Mouse (Mus musculus) cerebellum, adult 9-11 months (tissue): ENCODE measurements around the gene Itpk1.

Source experiments
- DNase-seq: peaks from one replicate; pipeline ENCODE4 v3.0.0; 2022

The Itpk1 gene

DNA sequence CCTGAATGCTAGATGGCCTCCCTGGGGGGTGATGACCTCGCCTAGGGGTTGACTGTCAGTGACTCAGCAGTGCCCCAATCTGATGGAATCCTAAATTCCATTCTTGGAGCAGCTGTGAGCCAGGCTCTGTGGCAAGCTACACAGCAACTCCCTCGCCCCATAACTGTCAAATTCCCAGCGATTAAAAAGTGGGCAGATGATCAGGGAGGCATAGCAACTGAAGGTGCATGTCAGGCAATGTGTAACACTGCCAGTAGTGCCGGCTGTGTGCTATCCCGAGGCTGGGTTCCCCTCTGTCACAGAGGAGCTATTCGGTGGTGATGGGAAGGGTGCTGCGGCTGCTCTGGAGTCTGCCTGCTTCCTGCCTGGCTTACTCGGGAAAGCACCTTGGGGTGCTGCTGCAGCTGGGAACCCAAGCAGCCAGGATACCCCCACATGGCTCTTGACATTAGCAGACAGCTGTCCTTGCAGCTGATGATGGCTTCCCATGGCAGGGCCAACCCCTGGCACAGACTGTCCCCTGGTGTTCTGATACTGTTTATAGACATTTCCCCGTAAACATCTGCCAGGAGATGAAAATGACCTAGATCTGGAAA lies 118.3 kb downstream of the Itpk1 start:
- no peak for DNase-seq

DNA sequence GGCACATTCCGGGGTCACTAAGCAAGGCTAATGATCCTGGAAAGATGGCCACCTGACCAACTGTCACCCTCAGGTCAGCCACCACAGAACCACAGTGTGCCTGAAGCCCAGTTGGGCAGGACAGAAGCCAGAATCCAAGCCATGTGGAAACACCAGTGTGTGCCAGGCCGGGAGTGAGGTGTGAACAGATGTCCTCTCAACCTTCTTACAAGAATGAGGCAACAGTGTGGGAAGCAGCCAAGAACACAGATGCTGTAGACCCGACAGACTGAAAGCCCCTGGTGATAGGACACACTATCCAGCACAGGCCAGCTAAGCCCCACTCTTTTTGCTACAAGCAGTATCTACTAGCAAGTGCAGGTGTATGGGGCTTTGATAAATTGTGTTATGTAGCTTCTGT lies 119.3 kb downstream of the Itpk1 start:
- DNase-seq, result peak; percentile 81

DNA sequence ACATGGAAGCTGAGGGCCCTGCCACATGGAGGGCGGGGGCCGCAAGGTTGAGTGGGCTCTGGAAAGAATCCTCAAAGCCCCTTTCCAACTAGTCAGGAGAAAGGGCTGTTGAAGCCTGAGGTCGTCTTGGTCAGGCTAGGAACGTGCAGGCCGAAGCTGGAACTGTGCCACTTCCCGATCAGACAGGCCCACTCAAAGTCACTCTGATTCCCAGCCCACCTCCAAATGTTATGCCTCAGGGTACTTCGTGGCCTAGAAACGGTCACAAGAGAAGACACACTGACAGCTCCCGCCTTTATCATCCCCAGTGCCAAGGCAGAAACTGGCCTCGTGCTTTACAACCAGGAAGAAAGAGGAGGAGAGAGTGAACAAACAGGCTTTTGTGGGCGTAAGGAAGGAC lies 122.3 kb downstream of the Itpk1 start:
- no peak for DNase-seq

DNA sequence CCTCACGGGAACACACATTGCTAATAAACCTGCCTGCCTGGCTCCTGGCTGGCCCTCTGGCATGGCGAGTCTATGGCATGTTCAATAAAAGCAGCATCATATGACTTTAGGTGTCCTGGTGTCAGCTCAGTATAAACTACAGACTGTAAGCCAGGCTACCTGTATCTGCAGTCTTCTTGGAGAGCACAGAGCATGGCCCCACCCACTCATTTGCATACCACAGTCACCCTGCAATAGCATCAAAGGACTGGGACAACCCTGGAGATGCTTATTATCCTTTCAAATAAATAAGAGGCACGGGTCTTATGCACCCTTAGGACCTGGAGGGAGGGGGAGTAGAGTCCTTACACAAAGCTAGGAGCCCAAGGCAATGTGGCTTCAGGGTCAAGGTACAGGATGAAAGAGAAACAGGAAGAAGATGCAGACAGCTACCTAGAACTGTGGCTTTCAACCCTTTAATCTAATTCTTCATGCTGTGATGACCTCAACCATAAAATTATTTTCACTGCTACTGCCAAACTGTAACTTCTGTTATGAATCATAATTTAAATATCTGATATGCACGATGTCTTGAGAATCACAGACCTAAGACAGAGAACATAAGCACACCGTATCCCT lies 123.0 kb downstream of the Itpk1 start:
- no peak for DNase-seq

DNA sequence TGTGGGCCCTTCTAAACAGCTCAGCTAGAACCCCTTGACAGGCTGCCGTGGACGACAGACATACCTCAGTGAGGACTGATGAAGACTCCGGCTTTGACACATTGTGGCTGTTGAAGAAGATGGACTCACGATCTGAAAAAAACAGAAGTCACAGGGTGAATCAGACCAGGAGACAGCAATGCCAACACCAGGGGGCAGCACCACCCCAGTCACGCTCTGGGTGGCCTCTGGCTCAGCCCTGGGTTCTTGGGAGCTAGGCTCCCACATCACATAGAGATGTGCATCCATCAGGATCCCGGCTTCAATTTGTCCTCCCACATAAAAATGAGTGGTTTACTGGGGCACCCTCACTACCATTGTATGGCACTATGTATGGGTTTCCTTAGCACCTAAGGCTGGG lies 125.7 kb downstream of the Itpk1 start:
- DNase-seq, result peak; percentile 81

DNA sequence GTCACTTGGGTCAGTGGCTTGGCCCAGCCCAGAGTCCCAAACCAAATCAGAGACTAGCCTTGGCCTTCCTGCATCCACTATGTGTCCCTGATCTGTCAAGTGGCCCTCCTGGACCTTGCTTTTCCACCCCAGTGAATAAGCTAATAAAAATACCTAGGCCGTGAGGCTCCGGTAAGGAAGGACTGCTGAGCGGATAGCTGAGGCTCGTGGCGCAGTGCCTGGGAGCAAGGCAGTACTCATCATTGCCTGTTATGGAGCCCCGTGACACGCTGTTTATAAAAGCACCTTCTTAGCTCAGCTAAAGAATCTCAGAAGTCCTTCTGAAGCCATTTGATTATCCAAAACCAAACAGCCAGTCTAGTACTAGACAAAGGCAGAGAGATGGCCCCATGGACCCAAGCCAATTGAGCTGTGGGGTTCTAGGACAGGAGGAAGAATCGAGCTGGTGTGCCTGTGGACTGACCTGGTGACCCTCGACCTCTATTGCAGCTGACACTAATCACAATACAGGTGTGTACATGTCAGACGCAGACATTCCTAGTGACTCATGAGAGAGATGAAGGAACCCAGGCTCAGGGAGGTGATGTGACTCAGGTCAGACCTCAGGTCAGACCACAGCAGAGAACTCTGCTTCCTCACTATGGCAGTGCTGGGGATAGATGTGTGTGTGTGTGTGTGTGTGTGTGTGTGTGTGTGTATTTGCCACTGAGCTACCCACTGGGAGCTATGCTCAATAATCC lies 127.9 kb downstream of the Itpk1 start:
- DNase-seq, result no peak

DNA sequence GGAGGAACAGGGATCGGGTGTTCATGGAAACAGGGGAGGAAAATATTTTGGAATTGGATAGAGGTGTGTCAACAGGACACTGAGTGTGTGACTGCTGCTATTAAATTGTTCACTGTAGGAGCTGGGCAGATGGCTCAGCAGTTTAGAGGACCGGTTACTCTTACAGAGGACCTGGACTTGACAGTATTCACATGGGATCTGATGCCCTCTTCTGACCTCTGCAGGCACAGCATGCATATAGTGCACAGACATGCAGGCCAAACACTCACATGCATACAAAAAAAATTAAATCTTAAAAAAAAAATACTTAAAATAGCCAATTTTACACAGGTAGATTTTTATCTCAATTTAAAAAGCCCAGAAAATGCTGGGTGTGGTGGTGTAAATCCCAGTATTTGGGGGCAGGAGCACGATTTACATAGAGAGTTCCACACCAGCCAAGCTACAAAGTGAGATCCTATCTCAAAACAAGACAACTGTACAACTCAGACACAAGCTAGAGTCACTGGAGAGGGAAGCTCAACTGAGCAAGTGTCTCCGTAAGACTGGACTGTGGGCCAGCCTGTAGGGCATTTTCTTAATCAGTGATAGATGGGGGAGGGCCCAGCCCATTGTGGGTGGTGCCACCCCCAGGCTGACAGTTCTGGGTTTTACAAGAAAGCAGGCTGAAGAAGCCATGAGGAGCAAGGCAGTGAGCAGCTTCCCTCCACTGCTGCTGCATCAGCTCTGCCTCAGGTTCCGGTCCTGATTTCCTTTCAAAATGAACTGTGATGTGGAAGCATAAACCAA lies 129.0 kb downstream of the Itpk1 start:
- DNase-seq, result peak; percentile 49

DNA sequence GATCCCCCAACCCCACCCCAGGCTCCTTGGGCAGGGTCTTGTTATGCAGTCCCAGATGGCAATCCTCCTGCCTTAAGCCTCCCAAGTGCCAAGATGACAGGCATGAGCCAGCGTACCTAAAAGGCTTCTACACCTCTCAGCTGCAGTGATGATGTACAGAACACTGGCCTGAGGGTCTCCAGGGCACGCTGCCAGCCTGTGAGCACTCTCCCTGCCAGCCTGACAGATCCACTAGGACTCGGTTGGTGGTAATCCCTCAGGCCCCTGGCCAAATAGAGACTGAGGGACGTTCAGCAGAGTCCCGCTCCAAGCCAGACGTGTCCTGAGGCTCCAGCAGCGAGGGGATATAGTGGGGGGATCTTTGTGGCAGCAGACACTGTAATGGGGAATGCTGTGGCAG lies 131.7 kb downstream of the Itpk1 start:
- DNase-seq, result no peak

DNA sequence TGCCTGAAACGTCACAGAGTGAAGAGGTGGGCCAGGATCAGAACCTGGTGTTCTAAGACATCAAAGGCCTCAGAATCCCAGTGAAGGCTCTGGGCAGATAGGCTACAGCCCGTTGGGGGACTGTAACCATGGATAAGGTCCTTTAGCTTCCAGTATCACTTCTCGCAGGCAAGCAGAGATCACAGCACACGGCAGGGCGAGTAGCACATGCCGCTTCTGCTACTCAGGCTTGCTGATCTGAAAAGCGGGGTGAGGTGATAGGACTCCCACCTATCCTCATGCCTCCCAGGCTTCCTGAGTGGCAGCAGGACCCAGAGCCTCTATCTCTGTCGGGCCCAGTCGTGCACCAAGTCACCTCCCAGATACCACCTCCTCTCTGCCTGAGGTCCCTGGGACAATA lies 133.1 kb downstream of the Itpk1 start:
- no peak for DNase-seq

DNA sequence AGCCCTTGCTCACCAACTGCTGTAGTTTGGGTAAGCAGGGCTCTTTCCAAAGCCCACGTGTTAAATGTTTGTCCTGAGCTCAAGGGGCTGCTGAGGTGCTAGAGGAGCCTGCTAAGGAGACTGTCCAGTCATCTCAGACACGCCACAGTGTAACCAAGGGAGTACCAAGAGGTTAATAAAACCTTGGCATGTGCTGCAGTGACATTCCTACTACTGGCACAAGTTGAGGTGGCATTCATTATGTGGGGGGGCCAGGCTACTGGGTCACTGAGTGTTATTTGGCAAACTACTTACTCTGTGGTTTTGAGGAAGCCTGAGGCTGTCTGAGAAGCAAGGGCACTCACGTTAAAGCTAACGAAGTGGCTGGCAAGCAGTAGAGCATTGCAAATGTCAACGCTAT lies 134.0 kb downstream of the Itpk1 start:
- DNase-seq, result no peak

DNA sequence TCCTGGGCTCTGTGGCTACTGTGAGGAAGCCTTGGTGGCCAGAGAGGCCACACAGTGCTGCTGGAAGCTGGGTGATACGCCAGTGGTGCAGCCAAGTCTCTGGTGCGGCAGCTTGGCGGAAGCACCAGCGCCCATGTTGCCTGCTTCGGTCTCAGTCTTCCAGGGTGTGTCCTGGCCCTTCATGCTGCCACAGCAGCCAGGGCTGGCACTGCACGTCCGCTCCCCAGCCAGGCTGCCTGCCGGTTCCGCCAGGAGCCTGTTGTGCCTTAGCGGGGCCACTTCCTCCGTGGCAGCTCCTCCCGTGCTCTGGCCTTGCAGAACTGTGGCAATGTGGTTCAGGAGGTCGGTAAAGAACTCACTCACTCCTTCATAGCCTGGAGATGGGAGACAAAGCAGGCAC lies 134.6 kb downstream of the Itpk1 start:
- peak; percentile 73 for DNase-seq

DNA sequence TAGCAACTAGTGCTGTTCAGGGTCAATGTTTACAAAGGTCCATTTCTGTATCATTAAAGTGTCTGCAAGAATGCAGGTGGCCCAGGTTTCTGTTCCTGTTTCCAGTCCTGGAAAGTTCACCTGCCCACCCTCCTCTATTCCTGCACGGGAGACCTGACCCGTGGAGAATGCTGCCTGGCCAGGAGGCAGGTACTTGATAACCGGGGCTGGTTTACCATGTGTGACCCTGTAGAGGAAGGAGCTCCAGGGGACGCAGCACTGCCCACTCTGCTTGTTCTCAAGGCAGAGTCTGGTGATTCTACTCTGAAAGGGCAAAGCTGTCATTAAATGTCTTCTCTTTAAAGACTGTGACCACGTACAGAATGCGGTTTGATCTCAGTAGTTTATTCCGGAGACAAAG lies 136.5 kb downstream of the Itpk1 start:
- peak; percentile 10 for DNase-seq

DNA sequence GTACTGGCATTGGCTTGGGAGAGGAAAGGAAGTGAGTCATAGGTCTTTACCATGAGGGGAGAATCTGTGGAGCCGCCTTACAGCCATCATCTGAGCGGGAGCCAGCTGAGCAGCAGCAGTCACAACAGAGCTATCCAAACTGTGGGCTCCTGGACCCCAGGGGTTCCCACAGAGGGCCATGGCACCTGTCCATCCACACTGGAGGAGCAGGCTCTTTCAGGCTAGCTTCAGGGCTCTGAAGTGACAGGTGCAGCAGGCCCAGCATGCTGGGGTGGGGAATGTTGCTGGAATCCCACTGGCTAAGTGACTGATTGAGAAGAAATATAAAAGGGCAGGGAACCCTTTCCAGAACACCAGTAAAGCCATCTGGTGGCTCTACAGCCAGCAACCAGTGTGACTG lies 137.8 kb downstream of the Itpk1 start:
- peak; percentile 36 for DNase-seq

DNA sequence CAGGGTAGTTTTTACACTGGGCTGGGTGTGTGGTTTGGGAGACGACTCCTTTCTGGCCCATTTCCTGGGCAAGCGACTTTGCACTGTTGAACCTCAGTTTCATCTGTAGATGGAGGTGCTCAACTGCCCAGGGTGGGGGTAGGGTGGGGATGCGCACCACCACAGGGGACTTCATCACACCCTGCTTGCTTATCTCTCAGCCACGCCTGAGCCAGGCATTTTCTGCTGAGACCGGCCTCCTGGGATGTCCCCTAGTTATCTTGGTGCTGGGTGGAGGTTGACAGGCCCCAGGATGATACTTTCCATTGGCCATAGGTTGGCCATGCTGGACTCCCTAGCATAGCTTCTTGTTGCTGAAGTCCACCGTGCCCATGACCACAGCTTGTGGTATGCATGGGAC lies 139.6 kb downstream of the Itpk1 start:
- peak; percentile 6 for DNase-seq

DNA sequence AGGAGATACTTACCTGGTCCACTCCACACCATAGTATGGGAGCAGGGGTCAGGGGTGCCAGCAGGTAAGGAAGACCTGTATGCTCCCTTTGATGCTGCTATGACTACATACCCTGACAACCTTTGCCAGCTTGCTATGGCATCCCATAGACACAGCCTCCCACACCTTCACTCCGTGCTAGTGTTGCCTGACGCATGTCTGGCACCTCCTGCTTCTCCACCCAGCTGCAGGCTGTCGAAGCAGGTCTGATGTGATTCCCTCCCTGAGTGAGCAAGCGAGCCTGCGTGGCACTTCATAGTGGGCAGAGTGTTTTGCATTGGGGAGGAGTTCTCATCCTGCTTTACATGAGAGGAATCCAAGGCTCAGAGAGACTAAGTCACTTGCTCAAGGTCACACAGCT lies 147.4 kb downstream of the Itpk1 start:
- DNase-seq, result peak; percentile 12

DNA sequence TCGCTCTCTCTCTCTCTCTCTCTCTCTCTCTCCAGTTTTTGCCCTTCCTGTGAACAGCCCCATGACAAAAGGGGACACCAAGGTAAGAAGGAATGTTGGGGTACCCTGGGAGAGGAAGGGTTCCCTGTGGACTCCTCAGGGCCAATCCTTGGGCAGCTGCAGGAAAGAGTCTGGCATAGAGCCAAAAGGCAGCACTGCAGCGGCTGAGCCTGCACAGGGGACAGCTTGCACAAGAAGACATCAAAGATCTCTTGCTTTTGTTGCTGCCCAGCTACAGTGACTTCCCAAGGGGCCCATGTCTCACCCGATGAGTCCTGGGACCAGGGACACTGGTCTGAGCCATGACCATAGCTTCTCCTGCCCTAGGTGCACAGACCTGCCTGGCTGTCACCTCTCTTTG lies 148.9 kb downstream of the Itpk1 start:
- peak; percentile 62 for DNase-seq

DNA sequence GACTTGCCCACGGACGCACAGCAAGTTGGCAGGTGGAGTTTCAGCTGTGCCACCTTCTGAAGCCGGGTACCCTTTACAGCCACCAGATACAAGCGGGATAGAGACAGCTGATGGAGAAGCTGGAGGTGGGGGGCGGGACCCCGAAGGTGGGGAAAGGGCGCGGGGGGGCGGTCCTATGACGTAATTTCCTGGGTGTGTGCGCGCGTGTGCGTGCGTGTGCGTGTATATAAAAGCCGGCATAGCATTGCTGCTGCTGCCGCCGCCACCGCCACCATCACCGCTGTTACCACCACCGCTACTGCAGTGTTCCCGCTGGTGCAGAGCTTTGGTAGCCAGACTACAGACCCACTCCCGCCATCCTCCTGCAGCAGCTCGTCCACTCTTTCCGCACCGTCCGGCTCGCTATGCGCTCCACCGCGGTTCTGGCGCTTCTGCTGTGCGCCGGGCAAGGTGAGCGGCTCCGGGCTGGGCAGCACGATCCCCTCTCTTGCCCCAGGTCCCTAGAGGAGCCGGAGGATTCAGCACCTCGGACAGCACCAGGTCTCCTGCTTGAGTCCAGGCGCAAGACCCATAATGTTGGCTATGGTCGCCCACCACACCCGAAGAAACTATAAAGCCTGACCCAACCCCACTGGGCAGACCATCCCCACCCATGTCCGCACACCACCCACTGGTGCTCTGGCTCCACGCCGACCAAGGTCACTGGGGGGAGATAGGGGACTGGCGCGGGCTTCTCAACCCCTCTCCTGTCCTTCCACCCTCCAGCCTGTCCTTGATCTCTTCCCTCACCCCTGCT lies 149.8 kb downstream of the Itpk1 start, which contains the start of gene Chga:
Gene Chga (plus strand): TSS at position 249 of the 796 bp plus-strand sequence.
- peak; percentile 88 for DNase-seq

DNA sequence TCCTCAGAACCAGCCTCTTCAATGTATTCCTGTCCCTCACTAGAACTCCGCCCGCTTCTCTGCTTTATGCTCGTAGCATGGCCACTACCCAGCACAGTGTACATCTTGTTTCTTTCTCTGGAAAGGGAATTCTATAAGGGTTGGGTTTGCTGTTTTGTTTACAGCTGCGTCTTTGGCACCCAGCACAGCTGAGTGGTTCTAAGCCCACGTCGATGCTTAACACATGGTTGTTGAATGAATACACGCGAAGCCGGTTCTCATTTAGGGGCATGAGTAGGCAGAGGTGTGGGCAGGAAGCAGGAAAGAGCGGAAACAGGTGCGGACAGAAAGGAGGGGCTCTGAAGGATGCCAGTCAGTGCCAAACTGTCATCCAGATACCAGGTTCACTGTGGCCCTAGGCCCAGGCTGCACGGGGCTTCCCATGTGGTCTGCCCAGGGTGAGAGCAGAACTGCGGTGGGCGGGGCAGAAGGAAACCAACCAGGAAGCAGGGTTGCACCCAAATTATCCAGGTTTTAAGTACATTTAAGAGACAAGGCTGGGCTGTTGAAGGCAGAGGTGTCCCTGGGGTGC lies 150.9 kb downstream of the Itpk1 start:
- peak; percentile 50 for DNase-seq

DNA sequence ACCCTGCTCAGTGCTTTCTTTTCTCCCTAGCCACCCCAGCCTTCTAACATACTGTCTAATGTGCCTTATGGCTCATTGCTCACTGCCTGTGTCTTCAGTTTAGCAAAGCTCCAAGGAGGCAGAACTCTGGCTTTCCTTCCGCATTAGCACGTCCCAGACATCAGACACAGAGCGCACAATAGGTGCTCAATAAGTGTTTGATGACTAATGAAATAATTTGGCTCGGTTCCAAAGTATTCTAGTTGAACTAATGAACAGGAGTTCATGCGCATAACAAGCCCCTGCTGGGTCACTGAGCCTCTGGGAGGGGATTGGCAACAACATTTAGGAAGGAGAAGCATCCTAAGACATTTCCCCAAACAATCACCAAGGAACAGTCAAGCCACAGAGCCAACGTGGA lies 152.7 kb downstream of the Itpk1 start:
- peak; percentile 7 for DNase-seq

DNA sequence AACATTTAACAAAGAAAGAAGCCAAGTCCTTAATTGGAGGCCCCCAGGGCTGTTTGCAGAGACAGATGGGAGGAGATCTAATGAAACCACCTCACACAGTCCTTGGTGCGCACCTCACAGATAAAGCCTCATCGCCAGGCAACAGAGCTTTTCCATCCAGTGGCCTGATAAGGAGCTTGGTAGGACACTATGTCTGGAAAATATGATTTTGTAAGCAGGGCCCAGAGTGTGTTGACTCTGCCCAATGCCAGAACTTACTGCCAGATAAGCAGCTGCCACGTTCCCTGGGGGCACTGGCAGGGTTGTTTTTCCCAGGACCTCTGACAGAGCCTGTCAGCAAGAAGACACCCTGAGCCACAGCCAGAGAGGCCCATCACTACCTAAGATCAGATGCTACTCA lies 153.5 kb downstream of the Itpk1 start:
- no peak for DNase-seq

DNA sequence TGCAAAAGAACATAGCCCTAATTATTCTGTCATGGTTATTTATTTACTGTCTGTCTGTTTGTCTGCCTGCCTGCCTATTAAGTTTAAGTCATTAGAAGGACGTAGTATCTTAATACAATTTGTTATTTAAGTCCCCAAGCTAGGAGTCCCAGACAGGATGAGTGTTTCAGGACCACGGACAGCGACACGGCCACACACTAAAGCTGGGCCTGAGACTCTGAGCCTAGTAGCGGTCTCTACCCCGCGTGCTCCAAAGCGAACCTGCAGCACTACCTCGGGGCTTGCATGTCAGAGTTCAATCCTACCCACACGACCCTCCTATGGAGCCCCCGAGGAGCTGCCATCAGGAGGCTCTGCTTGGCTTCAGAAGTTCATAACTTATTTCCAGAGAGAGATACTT lies 154.2 kb downstream of the Itpk1 start:
- DNase-seq, result no peak

DNA sequence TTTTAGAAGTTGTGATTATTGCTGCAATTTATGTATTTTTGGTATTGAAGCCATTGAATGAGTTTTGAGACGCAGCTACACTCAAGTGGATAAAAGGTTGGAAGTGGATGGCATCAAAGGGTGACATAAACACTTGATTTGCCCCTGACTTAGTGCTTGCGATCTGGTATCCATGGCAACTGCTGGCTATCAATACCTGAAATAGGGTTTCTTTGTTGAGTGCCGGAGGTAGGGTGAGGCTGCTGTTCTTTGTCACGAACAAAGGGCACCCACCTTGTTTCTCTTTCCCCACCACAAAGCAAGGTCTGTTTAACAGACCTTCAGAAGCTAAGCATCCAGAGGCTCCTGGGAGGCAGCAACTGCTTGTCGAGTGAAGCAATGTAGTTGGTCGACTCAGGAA lies 159.6 kb downstream of the Itpk1 start:
- DNase-seq, result no peak
